Mouse (Mus musculus) MEL (cell line): ENCODE data around the gene Sat1. TPM values are rescaled to one million over a fixed set of nuclear protein-coding genes. Genes with fewer than 3 reads are reported as not detected.

Experiments
- DNase-seq: peaks from one replicate; pipeline ENCODE4 v3.0.0; 2011; ENCODE audit warnings: low read depth, low spot score
- H3K27ac ChIP-seq: 2 replicates; pipeline ENCODE4 v1.5.1; 2012; ENCODE audit warnings: low read depth, mild to moderate bottlenecking, control low read depth, low read length, moderate library complexity; ENCODE audit not compliant: control insufficient read depth
- H3K27me3 ChIP-seq, 2 experiments: fragments of 150-350 bp in 1 of 2; sonication (generic) in 1 of 2; 2 replicates each; pipeline ENCODE4 v1.6.1; 2012; ENCODE audit warnings: low read length in 2 of 2, mild to moderate bottlenecking in 2 of 2, improper control_type of control experiment in 1 of 2, moderate library complexity in 1 of 2; ENCODE audit not compliant: insufficient read depth in 2 of 2, control insufficient read depth in 1 of 2
- H3K36me3 ChIP-seq, 2 experiments: 2 replicates each; pipeline ENCODE4 v1.6.1; 2012 to 2014; ENCODE audit warnings: low read length in 2 of 2, improper control_type of control experiment in 1 of 2, inconsistent platforms in 1 of 2, mild to moderate bottlenecking in 1 of 2; ENCODE audit not compliant: insufficient read depth in 2 of 2, control insufficient read depth in 1 of 2
- H3K4me1 ChIP-seq, 2 experiments: fragments of 150-350 bp in 1 of 2; sonication (generic) in 1 of 2; 2 replicates each; pipeline ENCODE4 v1.6.1; 2012; ENCODE audit warnings: low read length in 2 of 2, improper control_type of control experiment in 1 of 2, mild to moderate bottlenecking in 1 of 2; ENCODE audit not compliant: insufficient read depth in 2 of 2, control insufficient read depth in 1 of 2
- H3K4me3 ChIP-seq, 2 experiments: fragments of 150-350 bp in 1 of 2; sonication (generic) in 1 of 2; 2 replicates each; pipeline ENCODE4 v1.5.1; 2012; ENCODE audit warnings: low read depth in 2 of 2, low read length in 2 of 2, mild to moderate bottlenecking in 2 of 2, moderate library complexity in 2 of 2, control low read depth in 1 of 2, improper control_type of control experiment in 1 of 2; ENCODE audit not compliant: control insufficient read depth in 1 of 2, insufficient read depth in 1 of 2
- H3K79me2 ChIP-seq: 2 replicates; pipeline ENCODE4 v1.6.1; 2012; ENCODE audit warnings: mild to moderate bottlenecking, low read length, moderate library complexity; ENCODE audit not compliant: control insufficient read depth, poor library complexity, insufficient read depth
- H3K9ac ChIP-seq: 2 replicates; pipeline ENCODE4 v1.6.1; 2012; ENCODE audit warnings: low read depth, mild to moderate bottlenecking, control low read depth, low read length, moderate library complexity; ENCODE audit not compliant: control insufficient read depth, poor library complexity, severe bottlenecking
- H3K9me3 ChIP-seq: fragments of 150-350 bp; sonication (generic); replicated peaks from 2 replicates; pipeline ENCODE4 v1.6.1; 2012; ENCODE audit warnings: mild to moderate bottlenecking, low read length, improper control_type of control experiment, moderate library complexity; ENCODE audit not compliant: insufficient read depth
- BHLHE40 ChIP-seq: IDR thresholded peaks from 2 replicates; pipeline ENCODE4 v1.6.1; 2012; ENCODE audit warnings: low read depth, mild to moderate bottlenecking, inconsistent platforms, low read length, improper control_type of control experiment, borderline replicate concordance
- CHD1 ChIP-seq: IDR thresholded peaks from 2 replicates; pipeline ENCODE4 v1.6.1; 2012; ENCODE audit warnings: low read depth, mild to moderate bottlenecking, inconsistent platforms, low read length, improper control_type of control experiment
- CHD2 ChIP-seq: IDR thresholded peaks from 2 replicates; pipeline ENCODE4 v1.6.1; 2011; ENCODE audit warnings: low read length, improper control_type of control experiment
- E2F4 ChIP-seq: IDR thresholded peaks from 2 replicates; pipeline ENCODE4 v1.6.1; 2011; ENCODE audit warnings: low read depth, low read length, improper control_type of control experiment, borderline replicate concordance
- ELF1 ChIP-seq: IDR thresholded peaks from 2 replicates; pipeline ENCODE4 v1.6.1; 2014; ENCODE audit warnings: low read depth, mild to moderate bottlenecking, inconsistent platforms, low read length, improper control_type of control experiment, moderate library complexity
- EP300 ChIP-seq, 2 experiments: IDR thresholded peaks; 2 replicates each; pipeline ENCODE4 v1.6.1; 2011; ENCODE audit warnings: improper control_type of control experiment in 2 of 2, low read length in 2 of 2, low read depth in 1 of 2, mild to moderate bottlenecking in 1 of 2
- ETS1 ChIP-seq: IDR thresholded peaks from 2 replicates; pipeline ENCODE4 v1.6.1; 2012; ENCODE audit warnings: low read depth, mild to moderate bottlenecking, inconsistent platforms, low read length, improper control_type of control experiment, moderate library complexity
- GABPA ChIP-seq: IDR thresholded peaks from 2 replicates; pipeline ENCODE4 v1.6.1; 2012; ENCODE audit warnings: low read depth, mild to moderate bottlenecking, inconsistent platforms, low read length, improper control_type of control experiment, moderate library complexity
- GATA1 ChIP-seq: IDR thresholded peaks from 2 replicates; pipeline ENCODE4 v1.6.1; 2011; ENCODE audit warnings: low read depth, low read length, improper control_type of control experiment
- JUND ChIP-seq: IDR thresholded peaks from 2 replicates; pipeline ENCODE4 v1.6.1; 2011; ENCODE audit warnings: low read depth, mild to moderate bottlenecking, improper control_type of control experiment, low read length
- KAT2A ChIP-seq: conservative IDR thresholded peaks from 2 replicates; pipeline ENCODE4 v1.6.1; 2012; ENCODE audit warnings: low read depth, low read length, improper control_type of control experiment, inconsistent platforms
- MAFK ChIP-seq: IDR thresholded peaks from 2 replicates; pipeline ENCODE4 v1.6.1; 2011; ENCODE audit warnings: low read depth, mild to moderate bottlenecking, low read length, improper control_type of control experiment, borderline replicate concordance
- MEF2A ChIP-seq: IDR thresholded peaks from 2 replicates; pipeline ENCODE4 v1.6.1; 2014; ENCODE audit warnings: low read depth, mild to moderate bottlenecking, inconsistent platforms, low read length, improper control_type of control experiment; ENCODE audit not compliant: poor library complexity, insufficient replicate concordance, severe bottlenecking; ENCODE audit errors: extremely low read depth
- MXI1 ChIP-seq: IDR thresholded peaks from 2 replicates; pipeline ENCODE4 v1.6.1; 2011; ENCODE audit warnings: mild to moderate bottlenecking, low read depth, low read length, improper control_type of control experiment
- MYB ChIP-seq: IDR thresholded peaks from 2 replicates; pipeline ENCODE4 v1.6.1; 2011; ENCODE audit warnings: mild to moderate bottlenecking, low read depth, low read length, improper control_type of control experiment
- NRF1 ChIP-seq: IDR thresholded peaks from 2 replicates; pipeline ENCODE4 v1.6.1; 2014; ENCODE audit warnings: low read depth, mild to moderate bottlenecking, inconsistent platforms, low read length, improper control_type of control experiment, moderate library complexity; ENCODE audit not compliant: poor library complexity, insufficient read depth, severe bottlenecking
- POLR2AphosphoS2 ChIP-seq: IDR thresholded peaks from 2 replicates; pipeline ENCODE4 v1.6.1; 2011; ENCODE audit warnings: low read length, improper control_type of control experiment
- RCOR1 ChIP-seq: IDR thresholded peaks from 2 replicates; pipeline ENCODE4 v1.6.1; 2012; ENCODE audit warnings: low read depth, mild to moderate bottlenecking, inconsistent platforms, low read length, improper control_type of control experiment
- SIN3A ChIP-seq: IDR thresholded peaks from 2 replicates; pipeline ENCODE4 v1.6.1; 2012; ENCODE audit warnings: low read length, improper control_type of control experiment, inconsistent platforms
- TAL1 ChIP-seq: IDR thresholded peaks from 2 replicates; pipeline ENCODE4 v1.6.1; 2012; ENCODE audit warnings: mild to moderate bottlenecking, inconsistent platforms, low read length, moderate library complexity, mixed read lengths
- TCF12 ChIP-seq: IDR thresholded peaks from 2 replicates; pipeline ENCODE4 v1.6.1; 2014; ENCODE audit warnings: low read depth, mild to moderate bottlenecking, inconsistent platforms, low read length, improper control_type of control experiment, moderate library complexity
- UBTF ChIP-seq: IDR thresholded peaks from 2 replicates; pipeline ENCODE4 v1.6.1; 2012; ENCODE audit warnings: low read depth, mild to moderate bottlenecking, inconsistent platforms, low read length, improper control_type of control experiment, moderate library complexity, borderline replicate concordance; ENCODE audit not compliant: insufficient read depth
- ZC3H11A ChIP-seq: IDR thresholded peaks from 2 replicates; pipeline ENCODE4 v1.6.1; 2012; ENCODE audit warnings: low read depth, mild to moderate bottlenecking, inconsistent platforms, low read length, improper control_type of control experiment
- ZKSCAN1 ChIP-seq: IDR thresholded peaks from 2 replicates; pipeline ENCODE4 v1.6.1; 2012; ENCODE audit warnings: low read depth, mild to moderate bottlenecking, inconsistent platforms, low read length, improper control_type of control experiment, moderate library complexity
- polyA plus RNA-seq, 2 experiments: library from polyadenylated mRNA; stranded (reverse) in 1 of 2; unstranded in 1 of 2; fragments of >175 nt in 1 of 2; fragments of >200 nt in 1 of 2; gene quantifications; 2 replicates each; pipeline versions ENCODE4 v1.2.1 to v1.2.4; 2012; ENCODE audit warnings: low replicate concordance in 2 of 2, low read depth in 1 of 2; ENCODE audit not compliant: insufficient read length in 2 of 2, insufficient read depth in 1 of 2, missing spikeins in 1 of 2
- total RNA-seq: library from RNA; depleted of rRNA; stranded (reverse); fragments of 300-350 nt; gene quantifications from 2 replicates; pipeline ENCODE4 v1.2.3, GENCODE M21; 2012

The Sat1 gene
- total and polyA plus RNA-seq, 3 experiments: 70.8 to 167 (median 73.7) TPM

GRCm38 (mm10) chrX:155201799-155202198, 14.4 kb downstream of the Sat1 start:
- H3K4me3 ChIP-seq: no peak overlapping the region
- no peak for DNase-seq
- no peaks in the 10 kb centered on the region for H3K9me3 ChIP-seq
- no peaks in the 10 kb centered on the region for H3K79me2 ChIP-seq
- H3K27ac ChIP-seq: no peak overlapping the region
- H3K4me1 ChIP-seq: no peaks in the 10 kb centered on the region; a peak in 1 of 4 replicates
- H3K9ac ChIP-seq: no peak overlapping the region
- no peak for TF ChIP-seq TAL1
- no peaks in the 10 kb centered on the region; a peak in 1 of 4 replicates for H3K27me3 ChIP-seq
- H3K36me3 ChIP-seq: no peaks in the 10 kb centered on the region

GRCm38 (mm10) chrX:155194979-155195378, 21.3 kb downstream of the Sat1 start:
- Histone ChIP-seq H3K9ac (no peak overlapping the region), H3K27ac (no peak overlapping the region), H3K36me3 (no peaks in the 10 kb centered on the region), H3K4me1 (no peaks in the 10 kb centered on the region), H3K4me3 (no peak overlapping the region), H3K9me3 (no peaks in the 10 kb centered on the region), H3K79me2 (no peaks in the 10 kb centered on the region), H3K27me3 (no peaks in the 10 kb centered on the region; a peak in 1 of 4 replicates)
- DNase-seq: no peak
- no peak for TF ChIP-seq JUND
- no peak for TF ChIP-seq GATA1
- no peak for TF ChIP-seq UBTF
- TF ChIP-seq MYB: no peak
- no peak for TF ChIP-seq MXI1
- TF ChIP-seq CHD1: no peak
- TF ChIP-seq EP300 (IDR thresholded peaks at IDR 0.05; ENCODE audit: low read depth in 1 of 2, low read length in 2 of 2): no peak
- no peak for TF ChIP-seq BHLHE40
- no peak for TF ChIP-seq TCF12
- no peak for TF ChIP-seq MEF2A

GRCm38 (mm10) chrX:155193732-155194443, 22.4 kb downstream of the Sat1 start:
- Histone ChIP-seq H3K36me3 (no peaks in the 10 kb centered on the region), H3K27ac (no peak overlapping the region), H3K9ac (no peak overlapping the region), H3K27me3 (no peaks in the 10 kb centered on the region; a peak in 1 of 4 replicates), H3K79me2 (no peaks in the 10 kb centered on the region), H3K9me3 (no peaks in the 10 kb centered on the region), H3K4me1 (no peaks in the 10 kb centered on the region), H3K4me3 (no peak overlapping the region)
- TF ChIP-seq GABPA (no peak), CHD1 (no peak), SIN3A (no peak), ELF1 (no peak), POLR2AphosphoS2 (no peak), MXI1 (no peak), EP300 (IDR thresholded peaks at IDR 0.05; ENCODE audit: low read depth in 1 of 2, low read length in 2 of 2) (no peak), ZC3H11A (no peak), CHD2 (no peak), NRF1 (no peak), ETS1 (no peak), ZKSCAN1 (no peak), RCOR1 (no peak), KAT2A (no peak), MAFK (no peak), E2F4 (no peak)
- no peak for DNase-seq
